Mouse (Mus musculus): ENCODE data around the gene Lypd5. TPM values are rescaled to one million over a fixed set of nuclear protein-coding genes. Genes with fewer than 3 reads are reported as not detected.

Gene Lypd5
- polyA plus RNA-seq, 1 experiment from 2014 or later: not detected

DNA sequence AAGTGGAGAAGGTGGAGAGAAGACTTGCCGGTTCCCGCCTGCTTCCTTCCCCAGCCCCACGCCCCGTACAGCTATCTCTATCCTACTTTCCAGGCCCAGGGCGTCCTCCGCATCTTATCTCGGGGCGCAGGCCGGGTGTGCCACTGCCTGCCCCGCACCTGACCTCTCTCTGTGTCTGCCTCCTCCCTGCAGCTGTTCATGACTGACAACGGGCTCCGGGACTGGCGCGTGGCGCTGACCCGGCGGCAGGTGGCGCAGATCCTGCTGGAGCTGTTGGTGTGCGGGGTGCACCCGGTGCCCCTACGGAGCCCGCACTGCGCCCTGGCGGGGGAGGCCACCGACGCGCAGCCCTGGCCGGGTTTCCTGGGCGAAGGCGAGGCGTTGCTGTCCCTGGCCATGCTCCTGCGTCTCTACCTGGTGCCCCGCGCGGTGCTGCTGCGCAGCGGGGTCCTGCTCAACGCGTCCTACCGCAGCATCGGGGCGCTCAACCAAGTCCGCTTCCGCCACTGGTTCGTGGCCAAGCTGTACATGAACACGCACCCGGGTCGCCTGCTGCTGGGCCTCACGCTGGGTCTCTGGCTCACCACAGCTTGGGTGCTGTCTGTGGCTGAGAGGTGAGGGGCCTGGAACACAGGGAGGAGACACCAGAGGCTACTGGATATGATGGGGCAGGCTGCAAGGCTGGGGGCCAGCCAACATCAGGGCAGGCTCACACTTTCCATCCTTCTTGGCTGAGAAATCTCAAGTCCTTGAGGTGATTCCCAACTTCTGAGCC is 28.3 kb downstream of the Lypd5 start:
- 7% methylated on average over 49 of the region's 49 CpGs for WGBS
- Histone ChIP-seq H3K27ac (ENCODE audit: low read length) (no peak overlapping the region), H3K9me3 (ENCODE audit: control insufficient read depth, low read length) (no peaks in the 10 kb centered on the region), H3K36me3 (ENCODE audit: control insufficient read depth, insufficient read depth) (no peaks in the 10 kb centered on the region), H3K4me1 (replicated peaks; ENCODE audit: control insufficient read depth, insufficient read depth, low read length) (peaks cover 14% of the 10 kb centered on the region), H3K4me2 (ENCODE audit: low read length) (peak overlapping the region; percentile 36), H3K4me3 (replicated peaks; ENCODE audit: low read length) (peak overlapping the region; percentile 18), H3K9ac (replicated peaks; ENCODE audit: low read depth, low read length) (peak overlapping the region; percentile 24), H3K27me3 (replicated peaks; ENCODE audit: control insufficient read depth, insufficient read depth, low read length) (peaks cover 5% of the 10 kb centered on the region; the same call in 1 of the 2 replicates)
- ATAC-seq: 0 out of 2 replicates have a peak, but pooled peaks have one; percentile 27

DNA sequence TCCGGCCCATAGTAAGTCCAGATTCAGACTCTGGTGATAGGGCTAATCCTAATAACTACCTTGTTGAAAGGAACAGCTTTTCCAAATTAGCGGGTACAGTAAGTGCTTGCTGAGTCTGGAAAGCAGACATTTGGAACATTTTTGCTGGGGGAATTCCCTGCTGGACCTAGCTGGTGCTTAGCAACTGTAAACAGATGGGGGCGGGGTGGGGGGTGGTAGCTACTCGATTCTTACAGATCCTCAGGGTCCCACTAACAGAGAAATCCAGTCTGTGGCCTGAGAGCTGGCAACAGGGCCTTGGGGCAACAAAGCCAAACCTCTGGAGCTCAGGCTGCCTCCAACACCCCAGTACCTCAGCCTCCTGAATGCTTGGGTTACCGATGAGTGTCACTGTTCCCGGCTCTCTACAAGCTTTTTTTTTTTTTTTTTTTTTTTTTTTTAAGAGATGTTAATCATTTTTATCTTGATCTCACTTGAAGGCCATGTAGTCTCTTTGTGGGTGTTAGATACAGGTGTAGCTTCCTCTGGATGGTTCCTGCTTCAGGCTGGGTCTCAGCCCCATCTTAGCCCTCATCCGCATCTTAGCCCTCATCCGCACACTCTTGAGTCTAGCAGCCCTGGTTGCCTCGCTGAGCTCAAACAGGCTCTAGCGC is 29.2 kb downstream of the Lypd5 start:
- Histone ChIP-seq H3K4me3 (replicated peaks; ENCODE audit: low read length) (no peak overlapping the region), H3K9ac (replicated peaks; ENCODE audit: low read depth, low read length) (no peak overlapping the region), H3K4me2 (ENCODE audit: low read length) (no peak overlapping the region), H3K27ac (ENCODE audit: low read length) (no peak overlapping the region), H3K36me3 (ENCODE audit: control insufficient read depth, insufficient read depth) (no peaks in the 10 kb centered on the region), H3K9me3 (ENCODE audit: control insufficient read depth, low read length) (no peaks in the 10 kb centered on the region), H3K4me1 (replicated peaks; ENCODE audit: control insufficient read depth, insufficient read depth, low read length) (peaks cover 14% of the 10 kb centered on the region), H3K27me3 (replicated peaks; ENCODE audit: control insufficient read depth, insufficient read depth, low read length) (peaks cover 5% of the 10 kb centered on the region; the same call in 1 of the 2 replicates)
- no peak for ATAC-seq
- WGBS: 67% methylated on average over 10 of the region's 10 CpGs

- peaks cover 5% of the 10 kb centered on the region; the same call in 1 of the 2 replicates for H3K27me3 ChIP-seq (replicated peaks; ENCODE audit: control insufficient read depth, insufficient read depth, low read length)
- 76% methylated on average over 7 of the region's 7 CpGs for WGBS
- H3K9ac ChIP-seq (replicated peaks; ENCODE audit: low read depth, low read length): no peak overlapping the region
- H3K36me3 ChIP-seq (ENCODE audit: control insufficient read depth, insufficient read depth): no peaks in the 10 kb centered on the region
- no peak overlapping the region for H3K27ac ChIP-seq (ENCODE audit: low read length)
- H3K4me2 ChIP-seq (ENCODE audit: low read length): no peak overlapping the region
- peaks cover 8% of the 10 kb centered on the region; the same call in 1 of the 2 replicates for H3K4me1 ChIP-seq (replicated peaks; ENCODE audit: control insufficient read depth, insufficient read depth, low read length)
- H3K9me3 ChIP-seq (ENCODE audit: control insufficient read depth, low read length): no peaks in the 10 kb centered on the region
- no peak overlapping the region for H3K4me3 ChIP-seq (replicated peaks; ENCODE audit: low read length)
- no peak for ATAC-seq
Measured at GRCm38 (mm10) chr7:24379934-24380333, 30.9 kb downstream of the Lypd5 start.

- H3K4me2 ChIP-seq (ENCODE audit: low read length): no peak overlapping the region
- H3K9me3 ChIP-seq (ENCODE audit: control insufficient read depth, low read length): no peaks in the 10 kb centered on the region
- no peak overlapping the region for H3K9ac ChIP-seq (replicated peaks; ENCODE audit: low read depth, low read length)
- no peaks in the 10 kb centered on the region for H3K36me3 ChIP-seq (ENCODE audit: control insufficient read depth, insufficient read depth)
- H3K27me3 ChIP-seq (replicated peaks; ENCODE audit: control insufficient read depth, insufficient read depth, low read length): peaks cover 5% of the 10 kb centered on the region; the same call in 1 of the 2 replicates
- peaks cover 8% of the 10 kb centered on the region; the same call in 1 of the 2 replicates for H3K4me1 ChIP-seq (replicated peaks; ENCODE audit: control insufficient read depth, insufficient read depth, low read length)
- H3K4me3 ChIP-seq (replicated peaks; ENCODE audit: low read length): no peak overlapping the region
- H3K27ac ChIP-seq (ENCODE audit: low read length): no peak overlapping the region
- WGBS: 83% methylated on average over 2 of the region's 2 CpGs
- ATAC-seq: no peak
Measured at GRCm38 (mm10) chr7:24380370-24380769, 31.4 kb downstream of the Lypd5 start.

DNA sequence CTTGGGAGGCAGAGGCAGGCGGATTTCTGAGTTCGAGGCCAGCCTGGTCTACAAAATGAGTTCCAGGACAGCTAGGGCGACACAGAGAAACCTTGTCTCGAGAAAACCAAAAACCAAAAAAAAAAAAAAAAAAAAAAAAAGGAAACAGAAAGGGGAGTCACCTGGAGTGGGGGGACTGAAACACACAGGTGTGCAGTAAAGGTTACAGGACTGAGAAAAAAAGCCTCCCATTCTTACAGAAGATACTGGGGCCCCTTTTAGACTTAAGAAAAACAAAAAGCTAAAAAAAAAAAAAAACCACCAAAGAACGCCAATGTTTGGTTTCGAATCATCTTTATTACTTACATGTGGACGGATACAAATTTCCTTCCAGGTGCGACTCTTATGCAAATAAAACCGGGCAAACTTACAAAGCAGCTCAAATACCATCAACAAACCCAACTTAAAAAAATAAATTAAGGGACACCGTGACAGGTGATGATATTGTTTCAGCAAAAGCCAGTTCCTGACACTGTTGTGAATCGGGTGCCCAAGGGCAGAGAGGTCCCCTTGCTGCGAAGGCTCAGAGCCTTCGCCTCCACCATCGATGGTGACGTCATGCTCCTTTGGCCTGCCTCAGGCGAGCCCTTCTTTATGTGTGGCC is 33.9 kb downstream of the Lypd5 start:
- H3K27ac ChIP-seq (ENCODE audit: low read length): no peak overlapping the region
- H3K9ac ChIP-seq (replicated peaks; ENCODE audit: low read depth, low read length): no peak overlapping the region
- no peaks in the 10 kb centered on the region; the same call in 1 of the 2 replicates for H3K4me1 ChIP-seq (replicated peaks; ENCODE audit: control insufficient read depth, insufficient read depth, low read length)
- H3K27me3 ChIP-seq (replicated peaks; ENCODE audit: control insufficient read depth, insufficient read depth, low read length): no peaks in the 10 kb centered on the region
- ATAC-seq: no peak
- no peaks in the 10 kb centered on the region for H3K36me3 ChIP-seq (ENCODE audit: control insufficient read depth, insufficient read depth)
- no peak overlapping the region for H3K4me3 ChIP-seq (replicated peaks; ENCODE audit: low read length)
- H3K9me3 ChIP-seq (ENCODE audit: control insufficient read depth, low read length): no peaks in the 10 kb centered on the region
- no peak overlapping the region for H3K4me2 ChIP-seq (ENCODE audit: low read length)
- WGBS: 79% methylated on average over 16 of the region's 16 CpGs

GRCm38 (mm10) chr7:24384070-24384469 is 35.1 kb downstream of the Lypd5 start:
- WGBS: 67% methylated on average over 6 of the region's 6 CpGs
- H3K27me3 ChIP-seq (replicated peaks; ENCODE audit: control insufficient read depth, insufficient read depth, low read length): no peaks in the 10 kb centered on the region
- no peak overlapping the region for H3K27ac ChIP-seq (ENCODE audit: low read length)
- no peak overlapping the region for H3K4me3 ChIP-seq (replicated peaks; ENCODE audit: low read length)
- no peak overlapping the region for H3K9ac ChIP-seq (replicated peaks; ENCODE audit: low read depth, low read length)
- no peaks in the 10 kb centered on the region; the same call in 1 of the 2 replicates for H3K4me1 ChIP-seq (replicated peaks; ENCODE audit: control insufficient read depth, insufficient read depth, low read length)
- ATAC-seq: no peak
- no peak overlapping the region for H3K4me2 ChIP-seq (ENCODE audit: low read length)
- no peaks in the 10 kb centered on the region for H3K9me3 ChIP-seq (ENCODE audit: control insufficient read depth, low read length)
- H3K36me3 ChIP-seq (ENCODE audit: control insufficient read depth, insufficient read depth): no peaks in the 10 kb centered on the region

DNA sequence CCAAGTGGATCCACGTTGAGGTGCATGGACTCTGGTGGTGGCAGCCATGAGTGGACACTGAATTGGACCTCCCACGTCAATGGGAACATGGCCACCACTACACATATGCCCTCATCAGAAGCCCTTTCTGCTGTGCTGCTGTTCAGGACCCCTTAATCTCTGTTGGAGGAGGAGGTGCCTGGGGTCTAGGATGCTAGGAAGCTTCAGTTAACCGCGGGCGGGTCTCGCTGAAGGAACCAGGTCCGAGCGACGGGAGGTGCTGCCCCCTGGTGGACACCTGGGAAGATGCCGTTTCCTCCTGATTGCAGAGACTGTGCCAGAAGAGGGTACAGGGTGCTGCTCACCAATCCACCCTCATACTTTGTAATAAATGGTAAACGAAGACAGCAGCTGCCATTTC is 35.8 kb downstream of the Lypd5 start:
- ATAC-seq: peak; percentile 59
- no peaks in the 10 kb centered on the region for H3K36me3 ChIP-seq (ENCODE audit: control insufficient read depth, insufficient read depth)

GRCm38 (mm10) chr7:24387059-24387556 is 38.1 kb downstream of the Lypd5 start:
- no peaks in the 10 kb centered on the region; the same call in 1 of the 2 replicates for H3K4me1 ChIP-seq (replicated peaks; ENCODE audit: control insufficient read depth, insufficient read depth, low read length)
- no peaks in the 10 kb centered on the region for H3K36me3 ChIP-seq (ENCODE audit: control insufficient read depth, insufficient read depth)
- H3K27me3 ChIP-seq (replicated peaks; ENCODE audit: control insufficient read depth, insufficient read depth, low read length): no peaks in the 10 kb centered on the region
- WGBS: 88% methylated on average over 10 of the region's 10 CpGs
- H3K27ac ChIP-seq (ENCODE audit: low read length): no peak overlapping the region
- no peak for ATAC-seq
- H3K9me3 ChIP-seq (ENCODE audit: control insufficient read depth, low read length): no peaks in the 10 kb centered on the region
- H3K9ac ChIP-seq (replicated peaks; ENCODE audit: low read depth, low read length): no peak overlapping the region
- H3K4me2 ChIP-seq (ENCODE audit: low read length): no peak overlapping the region
- H3K4me3 ChIP-seq (replicated peaks; ENCODE audit: low read length): no peak overlapping the region

More for the DNA sequence above, 35.8 kb downstream of the Lypd5 start:
- no peaks in the 10 kb centered on the region for H3K9me3 ChIP-seq (ENCODE audit: control insufficient read depth, low read length)
- H3K9ac ChIP-seq (replicated peaks; ENCODE audit: low read depth, low read length): no peak overlapping the region
- no peak overlapping the region for H3K27ac ChIP-seq (ENCODE audit: low read length)
- H3K27me3 ChIP-seq (replicated peaks; ENCODE audit: control insufficient read depth, insufficient read depth, low read length): no peaks in the 10 kb centered on the region
- peak overlapping the region; percentile 35 for H3K4me2 ChIP-seq (ENCODE audit: low read length)
- H3K4me3 ChIP-seq (replicated peaks; ENCODE audit: low read length): no peak overlapping the region
- H3K4me1 ChIP-seq (replicated peaks; ENCODE audit: control insufficient read depth, insufficient read depth, low read length): no peaks in the 10 kb centered on the region; the same call in 1 of the 2 replicates
- 10% methylated on average over 11 of the region's 11 CpGs for WGBS

Data from forebrain, embryonic 16.5 days (tissue).